Mouse (Mus musculus) G1E (cell line): ENCODE data around the gene Kcne2.

Experiments used
- CTCF ChIP-seq: IDR thresholded peaks from 2 replicates; pipeline ENCODE4 v1.5.1; 2012; ENCODE audit warnings: low read depth, low read length, inconsistent platforms, mixed read lengths
- GATA1 ChIP-seq: IDR thresholded peaks from 2 replicates; pipeline ENCODE4 v1.6.1; 2012; ENCODE audit warnings: borderline replicate concordance, low read length, inconsistent platforms, mixed read lengths
- GATA2 ChIP-seq: IDR thresholded peaks from 2 replicates; pipeline ENCODE4 v1.6.1; 2012; ENCODE audit warnings: low read depth, low read length, inconsistent platforms, borderline replicate concordance
- POLR2AphosphoS5 ChIP-seq: IDR thresholded peaks from 2 replicates; pipeline ENCODE4 v1.6.1; 2012; ENCODE audit warnings: low read depth, low read length, inconsistent platforms; ENCODE audit not compliant: insufficient replicate concordance

GRCm38 (mm10) chr16:92290045-92290444 lies 2.1 kb upstream of the Kcne2 start:
- TF ChIP-seq CTCF (no peak), GATA1 (no peak), POLR2AphosphoS5 (no peak), GATA2 (no peak)
